9 mouse cellular contexts compared by ENCODE assay signal in genomic region chr14:74867076-74868042, GRCm38 (mm10).
DNase-seq lines count a peak whose midpoint lies in the region; ATAC-seq and TF ChIP-seq lines count a peak whose summit lies in the region.
"Had no signal": no experiment of that assay in that cellular context is flagged by ENCODE, and none has a peak within 500 bp of the region (broad histone marks: within the 10 kb centered on the region; RNA-seq: fewer than 3 reads in every experiment).

No protein-coding gene starts in this region.

- DNase-seq in retina, embryonic 14.5 days (ENCODE audit: low spot score) = peak; percentile 30
- no peak for DNase-seq in retina, postnatal 1 day
- DNase-seq in heart, embryonic 10.5 days (ENCODE audit: low spot score) = no peak
- DNase-seq in stomach, postnatal 0 days (ENCODE audit: low spot score) = no peak
- DNase-seq in thymus, postnatal 4 days = no peak
- DNase-seq in urinary bladder, postnatal 10 days (ENCODE audit: low spot score) = no peak
- DNase-seq in adrenal gland, postnatal 25 days = no peak
- DNase-seq: right cerebral cortex, postnatal 4 days had no signal

- H3K4me2 ChIP-seq in limb, embryonic 15.5 days = peak overlapping the region; percentile 40
- H3K4me2 ChIP-seq in stomach, postnatal 0 days (replicated peaks; ENCODE audit: low read depth) = peak overlapping the region; percentile 31; the same call in 1 of the 2 replicates

- no peak for TF ChIP-seq EP300 in stomach, postnatal 0 days (optimal IDR thresholded peaks at IDR 0.05)

- no peaks in the 10 kb centered on the region for H3K9me3 ChIP-seq in heart, embryonic 10.5 days
- H3K9me3 ChIP-seq in limb, embryonic 15.5 days = no peaks in the 10 kb centered on the region
- no peaks in the 10 kb centered on the region for H3K9me3 ChIP-seq in stomach, postnatal 0 days (ENCODE audit: control insufficient read depth, low read length)

- WGBS in heart, embryonic 10.5 days = 66% methylated on average over 20 of the region's 20 CpGs
- 29% methylated on average over 20 of the region's 20 CpGs for WGBS in limb, embryonic 15.5 days
- WGBS in stomach, postnatal 0 days = 57% methylated on average over 20 of the region's 20 CpGs

- no peak overlapping the region for H3K9ac ChIP-seq in limb, embryonic 15.5 days
- H3K9ac ChIP-seq in stomach, postnatal 0 days (ENCODE audit: low read length) = no peak overlapping the region

- H3K36me3 ChIP-seq in heart, embryonic 10.5 days = no peaks in the 10 kb centered on the region
- no peaks in the 10 kb centered on the region for H3K36me3 ChIP-seq in limb, embryonic 15.5 days
- no peaks in the 10 kb centered on the region for H3K36me3 ChIP-seq in stomach, postnatal 0 days (ENCODE audit: control insufficient read depth, insufficient read depth, low read length)

- H3K27ac ChIP-seq in heart, embryonic 10.5 days = peak overlapping the region; percentile 64
- H3K27ac ChIP-seq in limb, embryonic 15.5 days = peak overlapping the region; percentile 50
- peak overlapping the region; percentile 45 for H3K27ac ChIP-seq in stomach, postnatal 0 days (replicated peaks)

- no peak overlapping the region for H3K4me3 ChIP-seq in heart, embryonic 10.5 days
- no peak overlapping the region for H3K4me3 ChIP-seq in limb, embryonic 15.5 days
- H3K4me3 ChIP-seq in stomach, postnatal 0 days (ENCODE audit: low read depth, low read length) = no peak overlapping the region

- ATAC-seq in limb, embryonic 15.5 days (ENCODE audit: insufficient number of reproducible peaks, low FRiP score, low TSS enrichment, low read depth) = no peak
- no peak for ATAC-seq in stomach, postnatal 0 days (ENCODE audit: low FRiP score, low TSS enrichment)

- H3K27me3 ChIP-seq in heart, embryonic 10.5 days (ENCODE audit: insufficient read depth, poor library complexity, severe bottlenecking) = no peaks in the 10 kb centered on the region
- H3K27me3 ChIP-seq in limb, embryonic 15.5 days = no peaks in the 10 kb centered on the region
- H3K27me3 ChIP-seq in stomach, postnatal 0 days (ENCODE audit: control insufficient read depth, insufficient read depth, low read length) = no peaks in the 10 kb centered on the region

- no peak for TF ChIP-seq CTCF in stomach, postnatal 0 days (IDR thresholded peaks at IDR 0.05; ENCODE audit: low read depth)

- peaks cover 77% of the 10 kb centered on the region for H3K4me1 ChIP-seq in heart, embryonic 10.5 days
- peaks cover 49% of the 10 kb centered on the region for H3K4me1 ChIP-seq in limb, embryonic 15.5 days
- H3K4me1 ChIP-seq in stomach, postnatal 0 days (replicated peaks; ENCODE audit: control insufficient read depth, insufficient read depth) = peaks cover 16% of the 10 kb centered on the region
